Mouse (Mus musculus) heart, embryonic 15.5 days (tissue): ENCODE results near the gene Hivep2. TPM values are rescaled to one million over a fixed set of nuclear protein-coding genes. Genes with fewer than 3 reads are reported as not detected.

Experiments used
- ATAC-seq: fragments of 200-750 bp; cut with Nextera tagmentation; replicated peaks from 2 replicates; pipeline ENCODE4 v1.8.0; 2017; ENCODE audit warnings: low read depth, moderate TSS enrichment; ENCODE audit not compliant: insufficient number of reproducible peaks, insufficient read depth, low FRiP score
- H3K27ac ChIP-seq: fragments of 300-500 bp; sonication (generic); 2 replicates; pipeline ENCODE4 v1.5.1; 2015; ENCODE audit warnings: mild to moderate bottlenecking, inconsistent platforms
- H3K27me3 ChIP-seq: fragments of 300-500 bp; sonication (generic); 2 replicates; pipeline ENCODE4 v1.6.1; 2015; ENCODE audit warnings: inconsistent platforms
- H3K36me3 ChIP-seq: fragments of 300-500 bp; sonication (generic); 2 replicates; pipeline ENCODE4 v1.6.1; 2015; ENCODE audit warnings: mild to moderate bottlenecking, inconsistent platforms
- H3K4me1 ChIP-seq: fragments of 300-500 bp; sonication (generic); replicated peaks from 2 replicates; pipeline ENCODE4 v1.6.1; 2015; ENCODE audit warnings: inconsistent platforms
- H3K4me2 ChIP-seq: fragments of 300-500 bp; sonication (generic); 2 replicates; pipeline ENCODE4 v1.6.1; 2015; ENCODE audit warnings: inconsistent platforms, mild to moderate bottlenecking, moderate library complexity
- H3K4me3 ChIP-seq: fragments of 300-500 bp; sonication (generic); 2 replicates; pipeline ENCODE4 v1.5.1; 2015; ENCODE audit warnings: mild to moderate bottlenecking, inconsistent platforms
- H3K9ac ChIP-seq: fragments of 300-500 bp; sonication (generic); 2 replicates; pipeline ENCODE4 v1.6.1; 2015; ENCODE audit warnings: mild to moderate bottlenecking, inconsistent platforms
- H3K9me3 ChIP-seq: fragments of 300-500 bp; sonication (generic); replicated peaks from 2 replicates; pipeline ENCODE4 v1.6.1; 2016; ENCODE audit warnings: inconsistent platforms
- WGBS: fragments of 180-500 bp; shearing (Covaris S2); methylation state at CpG from one replicate; pipeline ENCODE4 v1.1.7; 2015; ENCODE audit warnings: mixed read lengths; 5-methylcytosine and 5-hydroxymethylcytosine counted together
- polyA plus RNA-seq: library from polyadenylated mRNA; unstranded; fragments of >200 nt; fragmentation: Nextera tagmentation; extraction: Ambion mirVana; gene quantifications from 2 replicates; pipeline ENCODE4 v1.2.1, GENCODE M21; 2015

The Hivep2 gene
- polyA plus RNA-seq, 1 experiment from 2014 or later, result 4.8 TPM

GRCm38 (mm10) chr10:14168869-14169566 lies 203.1 kb downstream of the Hivep2 start:
- Histone ChIP-seq H3K27ac (peak overlapping the region; percentile 5; the same call in 1 of the 2 replicates), H3K4me1 (0 out of 2 replicates have a peak, but pooled peaks cover 13% of the 10 kb centered on the region)
- 63% methylated on average over 5 of the region's 5 CpGs for WGBS

GRCm38 (mm10) chr10:14174124-14174523 lies 208.2 kb downstream of the Hivep2 start:
- Histone ChIP-seq H3K9me3 (no peaks in the 10 kb centered on the region), H3K36me3 (no peaks in the 10 kb centered on the region), H3K9ac (no peak overlapping the region), H3K27ac (no peak overlapping the region), H3K4me1 (peaks cover under 1% of the 10 kb centered on the region; the same call in 1 of the 2 replicates), H3K4me2 (no peak overlapping the region), H3K27me3 (no peaks in the 10 kb centered on the region), H3K4me3 (no peak overlapping the region)
- WGBS, result 45% methylated on average over 4 of the region's 4 CpGs
- no peak for ATAC-seq

More at GRCm38 (mm10) chr10:14168869-14169566, 203.1 kb downstream of the Hivep2 start:
- H3K9ac ChIP-seq, result no peak overlapping the region
- H3K4me3 ChIP-seq, result no peak overlapping the region
- no peak overlapping the region for H3K4me2 ChIP-seq
- ATAC-seq, result no peak
- H3K9me3 ChIP-seq, result no peaks in the 10 kb centered on the region
- H3K36me3 ChIP-seq, result no peaks in the 10 kb centered on the region
- no peaks in the 10 kb centered on the region for H3K27me3 ChIP-seq

- H3K9ac ChIP-seq, result no peak overlapping the region
- 0 out of 2 replicates have a peak overlapping the region, but pooled peaks have one; percentile 2 for H3K4me2 ChIP-seq
- H3K27me3 ChIP-seq, result no peaks in the 10 kb centered on the region
- no peaks in the 10 kb centered on the region for H3K9me3 ChIP-seq
- no peak overlapping the region for H3K4me3 ChIP-seq
- no peak for ATAC-seq
- peaks cover 9% of the 10 kb centered on the region for H3K4me1 ChIP-seq
- 59% methylated on average over 19 of the region's 19 CpGs for WGBS
- H3K36me3 ChIP-seq, result no peaks in the 10 kb centered on the region
- no peak overlapping the region for H3K27ac ChIP-seq
These were observed 213.8 kb downstream of the Hivep2 start for GRCm38 (mm10) chr10:14179424-14180339.

GRCm38 (mm10) chr10:14186352-14186976 lies 220.6 kb downstream of the Hivep2 start:
- H3K27me3 ChIP-seq, result no peaks in the 10 kb centered on the region
- WGBS, result 53% methylated on average over 11 of the region's 11 CpGs
- H3K4me2 ChIP-seq, result no peak overlapping the region
- no peak overlapping the region for H3K27ac ChIP-seq
- H3K4me3 ChIP-seq, result no peak overlapping the region
- H3K4me1 ChIP-seq, result peaks cover 21% of the 10 kb centered on the region
- H3K36me3 ChIP-seq, result no peaks in the 10 kb centered on the region
- H3K9ac ChIP-seq, result no peak overlapping the region
- no peak for ATAC-seq
- no peaks in the 10 kb centered on the region for H3K9me3 ChIP-seq

- no peak for ATAC-seq
- peaks cover 23% of the 10 kb centered on the region for H3K4me1 ChIP-seq
- no peaks in the 10 kb centered on the region for H3K36me3 ChIP-seq
- H3K27ac ChIP-seq, result no peak overlapping the region
- no peak overlapping the region for H3K4me3 ChIP-seq
- no peaks in the 10 kb centered on the region for H3K27me3 ChIP-seq
- 18% methylated on average over 4 of the region's 4 CpGs for WGBS
- H3K9ac ChIP-seq, result no peak overlapping the region
- H3K4me2 ChIP-seq, result no peak overlapping the region
- H3K9me3 ChIP-seq, result no peaks in the 10 kb centered on the region
These were observed 223.2 kb downstream of the Hivep2 start for GRCm38 (mm10) chr10:14189050-14189449.

- Histone ChIP-seq H3K27me3 (no peaks in the 10 kb centered on the region), H3K27ac (0 out of 2 replicates have a peak overlapping the region, but pooled peaks have one; percentile 29), H3K4me3 (no peak overlapping the region), H3K36me3 (no peaks in the 10 kb centered on the region), H3K4me1 (peaks cover 22% of the 10 kb centered on the region), H3K4me2 (peak overlapping the region; percentile 7; the same call in 1 of the 2 replicates), H3K9ac (no peak overlapping the region), H3K9me3 (no peaks in the 10 kb centered on the region)
- no peak for ATAC-seq
- 46% methylated on average over 10 of the region's 10 CpGs for WGBS
These were observed 225.3 kb downstream of the Hivep2 start for GRCm38 (mm10) chr10:14191202-14191601.

- Histone ChIP-seq H3K36me3 (no peaks in the 10 kb centered on the region), H3K9me3 (no peaks in the 10 kb centered on the region), H3K27ac (no peak overlapping the region), H3K27me3 (no peaks in the 10 kb centered on the region), H3K9ac (no peak overlapping the region), H3K4me1 (peaks cover 16% of the 10 kb centered on the region; the same call in 1 of the 2 replicates), H3K4me3 (no peak overlapping the region), H3K4me2 (no peak overlapping the region)
- WGBS, result 66% methylated on average over 4 of the region's 4 CpGs
- ATAC-seq, result no peak
These were observed 226.3 kb downstream of the Hivep2 start for GRCm38 (mm10) chr10:14192156-14192555.

GRCm38 (mm10) chr10:14193702-14194101 lies 227.8 kb downstream of the Hivep2 start:
- no peaks in the 10 kb centered on the region for H3K9me3 ChIP-seq

GRCm38 (mm10) chr10:14195778-14196650 lies 230.1 kb downstream of the Hivep2 start:
- Histone ChIP-seq H3K36me3 (no peaks in the 10 kb centered on the region), H3K4me1 (peaks cover 6% of the 10 kb centered on the region; the same call in 1 of the 2 replicates), H3K27ac (no peak overlapping the region), H3K4me2 (no peak overlapping the region), H3K9me3 (no peaks in the 10 kb centered on the region), H3K27me3 (no peaks in the 10 kb centered on the region), H3K4me3 (no peak overlapping the region), H3K9ac (no peak overlapping the region)
- 77% methylated on average over 17 of the region's 17 CpGs for WGBS
- ATAC-seq, result no peak

More at GRCm38 (mm10) chr10:14193702-14194101, 227.8 kb downstream of the Hivep2 start:
- Histone ChIP-seq H3K9ac (no peak overlapping the region), H3K4me3 (no peak overlapping the region), H3K4me2 (no peak overlapping the region), H3K27me3 (no peaks in the 10 kb centered on the region), H3K36me3 (no peaks in the 10 kb centered on the region), H3K4me1 (peaks cover 16% of the 10 kb centered on the region; the same call in 1 of the 2 replicates), H3K27ac (no peak overlapping the region)
- ATAC-seq, result no peak
- WGBS, result 79% methylated on average over 4 of the region's 4 CpGs

- no peaks in the 10 kb centered on the region for H3K27me3 ChIP-seq
- no peak overlapping the region for H3K4me2 ChIP-seq
- H3K9me3 ChIP-seq, result no peaks in the 10 kb centered on the region
- no peak overlapping the region for H3K9ac ChIP-seq
- WGBS, result 84% methylated on average over 7 of the region's 7 CpGs
- peaks cover under 1% of the 10 kb centered on the region; the same call in 1 of the 2 replicates for H3K4me1 ChIP-seq
- H3K27ac ChIP-seq, result no peak overlapping the region
- no peaks in the 10 kb centered on the region for H3K36me3 ChIP-seq
- no peak for ATAC-seq
- H3K4me3 ChIP-seq, result no peak overlapping the region
These were observed 230.9 kb downstream of the Hivep2 start for GRCm38 (mm10) chr10:14196785-14197184.
